Mouse (Mus musculus): ENCODE measurements at regions not wholly inside any gene's neighbourhood (a gene's known extent, or its start where the extent isn't known, plus 50 kb on each side); places are given as distances from the start of the nearest gene placed in this dataset.

- Histone ChIP-seq H3K27me3 (ENCODE audit: control insufficient read depth in 1 of 2, insufficient read depth in 2 of 2, low read length in 2 of 2) (no peaks in the 10 kb centered on the region), H3K27ac (ENCODE audit: control insufficient read depth, low read depth, low read length) (no peak overlapping the region), H3K36me3 (ENCODE audit: control insufficient read depth in 1 of 2, insufficient read depth in 2 of 2, low read length in 2 of 2) (peaks cover 0 to 1% of the 10 kb centered on the region in 2 experiments; a peak in 1 of 4 replicates), H3K9me3 (replicated peaks; ENCODE audit: insufficient read depth, low read length) (no peaks in the 10 kb centered on the region), H3K4me1 (ENCODE audit: control insufficient read depth in 1 of 2, insufficient read depth in 2 of 2, low read length in 2 of 2) (peaks cover 0 to 2% of the 10 kb centered on the region in 2 experiments; a peak in 1 of 4 replicates), H3K79me2 (ENCODE audit: control insufficient read depth, insufficient read depth, low read length, poor library complexity) (no peaks in the 10 kb centered on the region), H3K4me3 (ENCODE audit: control insufficient read depth in 1 of 2, insufficient read depth in 1 of 2, low read depth in 2 of 2, low read length in 2 of 2) (no peak overlapping the region), H3K9ac (ENCODE audit: control insufficient read depth, low read depth, low read length, poor library complexity, severe bottlenecking) (no peak overlapping the region)
- TF ChIP-seq TAL1 (IDR thresholded peaks at IDR 0.05; ENCODE audit: low read length) (no peak), NRF1 (IDR thresholded peaks at IDR 0.05; ENCODE audit: insufficient read depth, low read depth, low read length, poor library complexity, severe bottlenecking) (no peak), MAX (IDR thresholded peaks at IDR 0.05; ENCODE audit: low read length) (no peak), TBP (IDR thresholded peaks at IDR 0.05; ENCODE audit: low read depth, low read length) (no peak), EP300 (IDR thresholded peaks at IDR 0.05; ENCODE audit: low read depth in 1 of 2, low read length in 2 of 2) (no peak), ZMIZ1 (IDR thresholded peaks at IDR 0.05; ENCODE audit: low read depth, low read length) (no peak), SMC3 (IDR thresholded peaks at IDR 0.05; ENCODE audit: low read depth, low read length) (no peak), KAT2A (conservative IDR thresholded peaks at IDR 0.05; ENCODE audit: low read depth, low read length) (no peak), GABPA (IDR thresholded peaks at IDR 0.05; ENCODE audit: low read depth, low read length) (no peak), BHLHE40 (IDR thresholded peaks at IDR 0.05; ENCODE audit: borderline replicate concordance, low read depth, low read length) (no peak), CHD1 (IDR thresholded peaks at IDR 0.05; ENCODE audit: low read depth, low read length) (no peak), MEF2A (IDR thresholded peaks at IDR 0.05; ENCODE audit: extremely low read depth, insufficient replicate concordance, low read depth, low read length, poor library complexity, severe bottlenecking) (no peak), TCF12 (IDR thresholded peaks at IDR 0.05; ENCODE audit: low read depth, low read length) (no peak), POLR2AphosphoS2 (IDR thresholded peaks at IDR 0.05; ENCODE audit: low read length) (no peak), ZNF384 (IDR thresholded peaks at IDR 0.05; ENCODE audit: low read depth, low read length) (no peak), MAFK (IDR thresholded peaks at IDR 0.05; ENCODE audit: borderline replicate concordance, low read depth, low read length) (no peak), RCOR1 (IDR thresholded peaks at IDR 0.05; ENCODE audit: low read depth, low read length) (no peak), CHD2 (IDR thresholded peaks at IDR 0.05; ENCODE audit: low read length) (no peak), POLR2AphosphoS5 (IDR thresholded peaks at IDR 0.05; ENCODE audit: borderline replicate concordance, low read depth, low read length) (no peak)
- no peak for DNase-seq (ENCODE audit: low read depth, low spot score)
Observed at GRCm38 (mm10) chr14:99578665-99579064, 280.2 kb downstream of the Klf5 start.

GRCm38 (mm10) chr14:99579271-99579759 is 280.8 kb downstream of the Klf5 start:
- TF ChIP-seq NRF1 (IDR thresholded peaks at IDR 0.05; ENCODE audit: insufficient read depth, low read depth, low read length, poor library complexity, severe bottlenecking) (no peak), MAX (IDR thresholded peaks at IDR 0.05; ENCODE audit: low read length) (no peak), CTCF (IDR thresholded peaks at IDR 0.05 in 2 of 3, conservative IDR thresholded peaks at IDR 0.05 in 1 of 3; ENCODE audit: control insufficient read depth in 1 of 3, insufficient read depth in 1 of 3, low read depth in 2 of 3, low read length in 3 of 3, poor library complexity in 1 of 3, severe bottlenecking in 1 of 3) (no peak)
- H3K36me3 ChIP-seq (ENCODE audit: control insufficient read depth in 1 of 2, insufficient read depth in 2 of 2, low read length in 2 of 2), result no peaks in the 10 kb centered on the region
- no peak for DNase-seq (ENCODE audit: low read depth, low spot score)
- no peak overlapping the region for H3K9ac ChIP-seq (ENCODE audit: control insufficient read depth, low read depth, low read length, poor library complexity, severe bottlenecking)
- no peak overlapping the region for H3K4me3 ChIP-seq (ENCODE audit: control insufficient read depth in 1 of 2, insufficient read depth in 1 of 2, low read depth in 2 of 2, low read length in 2 of 2)
- H3K79me2 ChIP-seq (ENCODE audit: control insufficient read depth, insufficient read depth, low read length, poor library complexity), result no peaks in the 10 kb centered on the region
- H3K4me1 ChIP-seq (ENCODE audit: control insufficient read depth in 1 of 2, insufficient read depth in 2 of 2, low read length in 2 of 2), result no peaks in the 10 kb centered on the region
- no peaks in the 10 kb centered on the region for H3K27me3 ChIP-seq (ENCODE audit: control insufficient read depth in 1 of 2, insufficient read depth in 2 of 2, low read length in 2 of 2)
- no peak overlapping the region for H3K27ac ChIP-seq (ENCODE audit: control insufficient read depth, low read depth, low read length)
- H3K9me3 ChIP-seq (replicated peaks; ENCODE audit: insufficient read depth, low read length), result no peaks in the 10 kb centered on the region
